Mouse (Mus musculus) thymus, adult 2 months (tissue): ENCODE measurements at regions not wholly inside any gene's neighbourhood (a gene's known extent, or its start where the extent isn't known, plus 50 kb on each side); places are given as distances from the start of the nearest gene placed in this dataset.

ENCODE experiments used
- CTCF ChIP-seq: fragments of 200-500 bp; IDR thresholded peaks from 2 replicates; pipeline ENCODE4 v1.5.1; 2012; ENCODE audit warnings: mild to moderate bottlenecking, control low read depth, low read length, moderate library complexity, borderline replicate concordance; ENCODE audit not compliant: control insufficient read depth, poor library complexity, insufficient read depth; ENCODE audit errors: extremely low read depth
- POLR2A ChIP-seq: fragments of 200-500 bp; IDR thresholded peaks from 2 replicates; pipeline ENCODE4 v1.6.1; 2012; ENCODE audit warnings: mild to moderate bottlenecking, low read length, control low read depth, moderate library complexity; ENCODE audit not compliant: control insufficient read depth, poor library complexity, insufficient read depth; ENCODE audit errors: extremely low read depth

- TF ChIP-seq POLR2A = no peak
- no peak for TF ChIP-seq CTCF
Observed at GRCm38 (mm10) chr8:126669919-126670318, 76.1 kb upstream of the Irf2bp2 start.
